Mouse (Mus musculus): ENCODE measurements around the gene Gtf3c2. TPM values are rescaled to one million over a fixed set of nuclear protein-coding genes. Genes with fewer than 3 reads are reported as not detected.

Gene Gtf3c2
- polyA plus RNA-seq, 1 experiment, result 69.2 TPM

- TF ChIP-seq CTCF (IDR thresholded peaks at IDR 0.05; ENCODE audit: borderline replicate concordance, insufficient read depth, low read length), result no peak
- no peak for TF ChIP-seq POLR2A (IDR thresholded peaks at IDR 0.05; ENCODE audit: low read depth, low read length)
- no peaks in the 10 kb centered on the region for H3K4me1 ChIP-seq (ENCODE audit: control insufficient read depth, insufficient read depth, low read length)
- no peak overlapping the region for H3K4me3 ChIP-seq (ENCODE audit: insufficient read depth, low read length)
- no peak overlapping the region for H3K27ac ChIP-seq (ENCODE audit: insufficient read depth, low read length)
Observed at GRCm38 (mm10) chr5:31204421-31204820, 24.5 kb upstream of the Gtf3c2 start.

- TF ChIP-seq CTCF (IDR thresholded peaks at IDR 0.05; ENCODE audit: borderline replicate concordance, insufficient read depth, low read length) (no peak), POLR2A (IDR thresholded peaks at IDR 0.05; ENCODE audit: low read depth, low read length) (no peak)
- Histone ChIP-seq H3K27ac (ENCODE audit: insufficient read depth, low read length) (no peak overlapping the region), H3K4me3 (ENCODE audit: insufficient read depth, low read length) (no peak overlapping the region), H3K4me1 (ENCODE audit: control insufficient read depth, insufficient read depth, low read length) (no peaks in the 10 kb centered on the region)
Observed at GRCm38 (mm10) chr5:31203866-31204265, 23.9 kb upstream of the Gtf3c2 start.

GRCm38 (mm10) chr5:31202933-31203332 lies 23.0 kb upstream of the Gtf3c2 start:
- Histone ChIP-seq H3K4me3 (ENCODE audit: insufficient read depth, low read length) (0 out of 2 replicates have a peak overlapping the region, but pooled peaks have one; percentile 43), H3K4me1 (ENCODE audit: control insufficient read depth, insufficient read depth, low read length) (no peaks in the 10 kb centered on the region), H3K27ac (ENCODE audit: insufficient read depth, low read length) (no peak overlapping the region)
- TF ChIP-seq CTCF (IDR thresholded peaks at IDR 0.05; ENCODE audit: borderline replicate concordance, insufficient read depth, low read length) (no peak), POLR2A (IDR thresholded peaks at IDR 0.05; ENCODE audit: low read depth, low read length) (no peak)

- peak within 1 kb of the TSS; percentile 67 for H3K4me3 ChIP-seq (ENCODE audit: insufficient read depth, low read length)
- no peaks in the 10 kb centered on the region for H3K4me1 ChIP-seq (ENCODE audit: control insufficient read depth, insufficient read depth, low read length)
- H3K27ac ChIP-seq (ENCODE audit: insufficient read depth, low read length), result peak within 1 kb of the TSS; percentile 39
- no peak for TF ChIP-seq CTCF (IDR thresholded peaks at IDR 0.05; ENCODE audit: borderline replicate concordance, insufficient read depth, low read length)
- peak; percentile 75 for TF ChIP-seq POLR2A (IDR thresholded peaks at IDR 0.05; ENCODE audit: low read depth, low read length)
Observed at GRCm38 (mm10) chr5:31201742-31202590, 22.0 kb upstream of the Gtf3c2 start, which contains the start of gene Zfp513. Zfp513 (minus strand) TSS chr5:31202303.

GRCm38 (mm10) chr5:31201042-31201741 lies 21.2 kb upstream of the Gtf3c2 start:
- H3K4me1 ChIP-seq (ENCODE audit: control insufficient read depth, insufficient read depth, low read length), result no peaks in the 10 kb centered on the region
- H3K27ac ChIP-seq (ENCODE audit: insufficient read depth, low read length), result peak overlapping the region; percentile 23
- TF ChIP-seq POLR2A (IDR thresholded peaks at IDR 0.05; ENCODE audit: low read depth, low read length) (no peak; the same call in 1 of the 2 replicates), CTCF (IDR thresholded peaks at IDR 0.05; ENCODE audit: borderline replicate concordance, insufficient read depth, low read length) (no peak)
- H3K4me3 ChIP-seq (ENCODE audit: insufficient read depth, low read length), result peak overlapping the region; percentile 67

GRCm38 (mm10) chr5:31200327-31200768 lies 20.4 kb upstream of the Gtf3c2 start:
- no peak overlapping the region for H3K27ac ChIP-seq (ENCODE audit: insufficient read depth, low read length)
- H3K4me1 ChIP-seq (ENCODE audit: control insufficient read depth, insufficient read depth, low read length), result no peaks in the 10 kb centered on the region
- peak overlapping the region; percentile 20 for H3K4me3 ChIP-seq (ENCODE audit: insufficient read depth, low read length)
- TF ChIP-seq POLR2A (IDR thresholded peaks at IDR 0.05; ENCODE audit: low read depth, low read length) (no peak; the same call in 1 of the 2 replicates), CTCF (IDR thresholded peaks at IDR 0.05; ENCODE audit: borderline replicate concordance, insufficient read depth, low read length) (no peak)

GRCm38 (mm10) chr5:31199893-31200292 lies 19.9 kb upstream of the Gtf3c2 start:
- H3K4me3 ChIP-seq (ENCODE audit: insufficient read depth, low read length), result no peak overlapping the region
- no peak overlapping the region for H3K27ac ChIP-seq (ENCODE audit: insufficient read depth, low read length)
- TF ChIP-seq CTCF (IDR thresholded peaks at IDR 0.05; ENCODE audit: borderline replicate concordance, insufficient read depth, low read length) (0 out of 2 replicates have a peak, but pooled peaks have one; percentile 23), POLR2A (IDR thresholded peaks at IDR 0.05; ENCODE audit: low read depth, low read length) (no peak; the same call in 1 of the 2 replicates)
- H3K4me1 ChIP-seq (ENCODE audit: control insufficient read depth, insufficient read depth, low read length), result no peaks in the 10 kb centered on the region

GRCm38 (mm10) chr5:31199321-31199892 lies 19.5 kb upstream of the Gtf3c2 start:
- TF ChIP-seq POLR2A (IDR thresholded peaks at IDR 0.05; ENCODE audit: low read depth, low read length) (peak; percentile 42), CTCF (IDR thresholded peaks at IDR 0.05; ENCODE audit: borderline replicate concordance, insufficient read depth, low read length) (no peak)
- Histone ChIP-seq H3K4me1 (ENCODE audit: control insufficient read depth, insufficient read depth, low read length) (no peaks in the 10 kb centered on the region), H3K4me3 (ENCODE audit: insufficient read depth, low read length) (no peak overlapping the region), H3K27ac (ENCODE audit: insufficient read depth, low read length) (no peak overlapping the region)

- TF ChIP-seq POLR2A (IDR thresholded peaks at IDR 0.05; ENCODE audit: low read depth, low read length), result no peak; the same call in 1 of the 2 replicates
- TF ChIP-seq CTCF (IDR thresholded peaks at IDR 0.05; ENCODE audit: borderline replicate concordance, insufficient read depth, low read length), result no peak
- H3K4me3 ChIP-seq (ENCODE audit: insufficient read depth, low read length), result no peak overlapping the region
- H3K4me1 ChIP-seq (ENCODE audit: control insufficient read depth, insufficient read depth, low read length), result no peaks in the 10 kb centered on the region
- H3K27ac ChIP-seq (ENCODE audit: insufficient read depth, low read length), result no peak overlapping the region
Observed at GRCm38 (mm10) chr5:31198616-31199320, 18.8 kb upstream of the Gtf3c2 start.

All from embryonic fibroblast, embryonic 13.5 days (primary cell).